Mouse (Mus musculus) heart, adult 2 months (tissue): ENCODE measurements around the gene Teddm3. TPM values are rescaled to one million over a fixed set of nuclear protein-coding genes. Genes with fewer than 3 reads are reported as not detected.
A peak's percentile ranks its signal among the peaks of the same experiment; 100 is the strongest.

ENCODE experiments used
- DNase-seq, 2 experiments: peaks; one replicate each; pipeline ENCODE4 v3.0.0; 2021
- H3K27ac ChIP-seq: fragments of 200-600 bp; 2 replicates; pipeline ENCODE4 v1.8.1; 2022
- H3K27me3 ChIP-seq: fragments of 200-500 bp; 2 replicates; pipeline ENCODE4 v1.6.1; 2012; ENCODE audit warnings: mild to moderate bottlenecking, low read length, inconsistent platforms, mixed read lengths; ENCODE audit not compliant: control insufficient read depth, insufficient read depth
- H3K36me3 ChIP-seq: fragments of 200-500 bp; 2 replicates; pipeline ENCODE4 v1.6.1; 2012; ENCODE audit warnings: low read length, inconsistent platforms; ENCODE audit not compliant: control insufficient read depth, insufficient read depth
- H3K4me1 ChIP-seq: fragments of 200-500 bp; 2 replicates; pipeline ENCODE4 v1.6.1; 2011; ENCODE audit warnings: low read length; ENCODE audit not compliant: control insufficient read depth, insufficient read depth
- H3K4me3 ChIP-seq: fragments of 200-600 bp; 2 replicates; pipeline ENCODE4 v1.8.1; 2022
- H3K79me2 ChIP-seq: fragments of 200-500 bp; replicated peaks from 2 replicates; pipeline ENCODE4 v1.6.1; 2012; ENCODE audit warnings: mild to moderate bottlenecking, inconsistent platforms, low read length, moderate library complexity, mixed read lengths; ENCODE audit not compliant: control insufficient read depth, insufficient read depth
- H3K9ac ChIP-seq: fragments of 200-500 bp; 2 replicates; pipeline ENCODE4 v1.6.1; 2012; ENCODE audit warnings: low read depth, mild to moderate bottlenecking, control low read depth, inconsistent platforms, low read length, mixed read lengths
- CTCF ChIP-seq: fragments of 200-600 bp; IDR thresholded peaks from 2 replicates; pipeline ENCODE4 v1.8.1; 2022; ENCODE audit warnings: antibody characterized with exemption, mild to moderate bottlenecking, moderate library complexity
- EP300 ChIP-seq: fragments of 200-500 bp; IDR thresholded peaks from 2 replicates; pipeline ENCODE4 v1.6.1; 2011; ENCODE audit warnings: low read depth, low read length, control low read depth; ENCODE audit not compliant: insufficient read depth
- POLR2A ChIP-seq: fragments of 200-500 bp; IDR thresholded peaks from 2 replicates; pipeline ENCODE4 v1.6.1; 2011; ENCODE audit warnings: mild to moderate bottlenecking, low read depth, low read length, control low read depth; ENCODE audit not compliant: insufficient read depth
- WGBS: fragments of 180-500 bp; shearing (Covaris S2); methylation state at CpG from one replicate; pipeline ENCODE4 v1.1.7; 2018; 5-methylcytosine and 5-hydroxymethylcytosine counted together
- intact Hi-C: fragments of 180-260 bp; cut with DNase I; formaldehyde crosslinking; loops from one replicate; pipeline ENCODE4 v1.15.1; 2025
- polyA plus RNA-seq: library from polyadenylated mRNA; depleted of rRNA; stranded (reverse); fragments of >200 nt; gene quantifications from 2 replicates; pipeline ENCODE4 v1.2.3, GENCODE M21; 2012
- total RNA-seq, 2 experiments: library from RNA; stranded (reverse); gene quantifications; 2 replicates each; pipeline ENCODE4 v1.2.3; 2021

Teddm3 gene
- total and polyA plus RNA-seq, 3 experiments, result not detected

DNA sequence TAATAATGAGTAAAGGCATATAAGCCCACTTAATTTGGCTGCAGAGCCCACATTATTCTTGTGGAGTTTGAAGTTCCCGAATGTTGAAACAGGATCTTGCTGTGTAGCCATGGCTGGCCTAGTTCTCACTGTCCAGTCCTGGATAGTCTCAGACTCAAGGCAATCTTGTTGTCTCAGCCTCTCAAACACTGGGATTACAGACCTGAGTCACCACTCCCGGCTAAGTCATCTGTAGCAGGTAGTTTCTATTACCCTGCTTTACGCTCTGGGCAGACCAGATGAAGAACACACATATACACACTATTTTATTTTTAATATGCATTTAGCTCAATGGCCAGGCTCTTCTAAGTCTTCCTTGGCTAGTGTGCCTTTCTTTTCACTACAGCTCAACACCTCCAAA, 42.8 kb upstream of the Teddm3 start:
- H3K79me2 ChIP-seq, result no peaks in the 10 kb centered on the region
- no peaks in the 10 kb centered on the region for H3K4me1 ChIP-seq
- WGBS, result 93% methylated on average over 3 of the region's 3 CpGs
- intact Hi-C loops, result no loop called here
- H3K4me3 ChIP-seq, result no peak overlapping the region
- H3K9ac ChIP-seq, result no peak overlapping the region
- DNase-seq, result no peak
- H3K27me3 ChIP-seq, result no peaks in the 10 kb centered on the region
- no peak for TF ChIP-seq CTCF
- no peak for TF ChIP-seq EP300
- TF ChIP-seq POLR2A, result no peak
- no peaks in the 10 kb centered on the region for H3K36me3 ChIP-seq
- H3K27ac ChIP-seq, result no peak overlapping the region

DNA sequence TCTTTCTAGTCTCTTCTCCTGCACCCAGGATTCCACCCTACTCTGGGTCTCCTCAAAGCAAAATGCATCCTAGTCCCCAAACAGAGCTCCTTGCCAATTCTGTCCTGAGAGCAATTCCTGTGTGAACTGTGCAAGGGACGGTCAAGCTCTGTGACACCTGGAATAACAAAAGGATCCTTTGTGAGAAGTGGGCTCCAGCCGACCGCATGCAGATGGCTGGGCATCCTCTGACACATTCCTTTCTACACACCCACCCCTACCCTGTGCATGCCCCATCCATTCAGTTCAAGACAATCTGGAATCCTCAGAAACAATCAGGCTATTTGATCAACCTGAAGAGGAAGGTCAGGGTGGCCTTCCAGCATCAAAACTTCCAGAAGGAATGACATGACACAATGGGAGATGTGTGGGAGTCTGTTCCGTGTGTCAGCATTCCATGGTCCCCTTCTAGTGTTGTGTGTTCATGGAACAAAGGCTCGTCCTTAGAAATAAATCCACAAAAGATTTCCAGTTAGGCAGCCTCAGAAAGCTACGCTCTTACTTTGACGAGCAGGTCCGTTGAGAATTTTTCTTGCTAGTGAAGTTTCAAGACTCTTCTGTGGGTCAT, 41.6 kb upstream of the Teddm3 start:
- no peak overlapping the region for H3K9ac ChIP-seq
- no peak overlapping the region for H3K4me3 ChIP-seq
- H3K27me3 ChIP-seq, result no peaks in the 10 kb centered on the region
- H3K4me1 ChIP-seq, result no peaks in the 10 kb centered on the region
- no peak for DNase-seq
- H3K79me2 ChIP-seq, result no peaks in the 10 kb centered on the region
- no peak overlapping the region for H3K27ac ChIP-seq
- WGBS, result 64% methylated on average over 8 of the region's 8 CpGs
- intact Hi-C loops, result no loop called here
- no peaks in the 10 kb centered on the region for H3K36me3 ChIP-seq
- TF ChIP-seq CTCF (no peak), EP300 (no peak), POLR2A (no peak)

DNA sequence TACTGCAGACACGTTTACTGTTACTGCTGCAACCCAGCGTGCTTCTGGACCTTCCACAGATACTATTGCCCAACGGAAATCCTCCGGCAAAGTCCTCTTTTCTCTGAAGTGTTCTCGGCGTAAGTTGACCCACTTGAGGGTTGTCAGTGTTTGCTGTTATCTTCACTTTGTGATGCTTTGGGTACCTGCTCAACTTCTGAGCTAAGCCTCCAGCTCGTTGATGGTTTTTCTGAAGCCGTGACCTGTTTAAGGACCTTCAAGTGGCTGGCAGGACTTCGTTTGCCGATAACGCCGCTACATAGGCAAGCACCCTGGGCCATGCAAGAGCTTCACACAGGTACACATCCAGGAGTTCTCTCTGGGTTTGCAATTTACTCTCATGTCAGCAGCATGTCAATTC, 40.4 kb upstream of the Teddm3 start:
- H3K36me3 ChIP-seq, result no peaks in the 10 kb centered on the region
- H3K27ac ChIP-seq, result no peak overlapping the region
- no peaks in the 10 kb centered on the region for H3K4me1 ChIP-seq
- TF ChIP-seq EP300, result no peak
- no peak for TF ChIP-seq POLR2A
- TF ChIP-seq CTCF, result no peak
- no peaks in the 10 kb centered on the region for H3K79me2 ChIP-seq
- WGBS, result 59% methylated on average over 12 of the region's 12 CpGs
- H3K9ac ChIP-seq, result no peak overlapping the region
- no peaks in the 10 kb centered on the region for H3K27me3 ChIP-seq
- no peak overlapping the region for H3K4me3 ChIP-seq
- DNase-seq, result no peak
- intact Hi-C loops, result loop anchor here (5.0 kb wide), 1 partner anchor 282 kb away; no protein-coding TSS in a partner anchor

DNA sequence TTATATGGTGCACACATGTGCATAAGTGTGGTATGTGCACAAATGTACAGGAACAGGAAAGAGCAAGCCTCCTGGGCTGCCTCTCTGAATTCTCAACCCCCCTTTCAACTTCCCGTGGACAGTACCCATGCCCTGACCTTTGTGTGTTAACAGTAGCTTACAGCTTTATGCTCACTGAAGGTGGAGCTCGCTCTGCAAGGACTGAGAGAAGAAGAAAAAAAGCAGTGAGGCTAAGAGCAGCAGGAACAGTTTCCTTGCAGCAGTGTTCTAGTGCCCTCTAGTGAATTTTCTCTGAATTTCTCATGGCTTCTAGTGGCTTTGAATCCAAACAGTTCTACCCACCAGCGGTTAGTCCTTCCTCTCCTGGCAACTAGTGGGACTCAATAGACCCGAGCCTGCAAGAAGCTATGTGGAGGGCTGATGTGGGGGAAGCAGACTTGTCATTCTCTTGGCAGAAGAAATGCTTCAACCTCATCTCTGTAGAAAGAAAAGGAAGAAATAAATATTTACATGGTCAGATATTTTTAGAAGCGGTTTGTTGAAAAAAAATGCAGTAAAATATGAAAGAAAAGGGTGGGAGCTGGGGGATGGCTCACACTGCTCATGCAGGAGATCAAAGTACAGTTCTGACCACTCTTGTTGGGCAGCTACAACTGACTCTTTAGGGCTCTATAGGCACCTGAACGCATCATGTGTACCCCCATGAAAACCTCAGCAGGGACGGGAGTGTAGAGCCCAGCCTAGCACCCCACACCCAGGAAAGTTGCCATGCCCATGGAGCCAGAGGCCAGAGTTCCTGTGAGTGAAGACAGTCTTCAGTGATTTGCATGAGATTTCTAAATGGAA, 38.9 kb upstream of the Teddm3 start:
- no peak overlapping the region for H3K9ac ChIP-seq
- H3K4me1 ChIP-seq, result peaks cover under 1% of the 10 kb centered on the region; the same call in 1 of the 2 replicates
- intact Hi-C loops, result loop anchor here (1.0 to 5.0 kb wide), 2 partner anchors 280 to 388 kb away; no protein-coding TSS in a partner anchor
- no peak overlapping the region for H3K4me3 ChIP-seq
- TF ChIP-seq EP300, result no peak
- TF ChIP-seq CTCF, result peak; percentile 95
- TF ChIP-seq POLR2A, result no peak
- H3K27me3 ChIP-seq, result no peaks in the 10 kb centered on the region
- no peak for DNase-seq
- no peak overlapping the region for H3K27ac ChIP-seq
- 37% methylated on average over 7 of the region's 7 CpGs for WGBS
- peaks cover 2% of the 10 kb centered on the region; the same call in 1 of the 2 replicates for H3K36me3 ChIP-seq
- H3K79me2 ChIP-seq, result no peaks in the 10 kb centered on the region

DNA sequence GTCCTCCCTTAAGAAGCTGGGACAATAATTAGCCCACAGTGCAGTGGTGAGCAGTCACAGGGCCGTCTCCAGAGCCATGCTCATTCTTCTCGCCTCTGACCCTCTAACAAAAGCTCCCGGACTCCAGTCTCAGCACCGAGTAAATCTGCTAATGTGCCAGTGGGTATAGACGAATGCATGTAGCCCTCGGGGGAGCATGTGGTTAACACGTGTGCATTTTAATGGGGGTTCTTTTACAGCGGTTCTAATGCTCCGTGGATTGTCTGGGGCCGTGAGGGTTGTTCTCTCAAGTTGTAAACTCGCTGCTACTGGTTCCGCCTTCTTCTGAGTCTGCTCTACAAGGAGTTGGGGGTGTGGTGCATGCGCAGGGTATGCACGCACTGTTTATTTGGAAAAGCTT, 37.8 kb upstream of the Teddm3 start:
- no peaks in the 10 kb centered on the region for H3K27me3 ChIP-seq
- peaks cover 2% of the 10 kb centered on the region; the same call in 1 of the 2 replicates for H3K36me3 ChIP-seq
- H3K79me2 ChIP-seq, result no peaks in the 10 kb centered on the region
- H3K9ac ChIP-seq, result no peak overlapping the region
- no peak for DNase-seq
- intact Hi-C loops, result loop anchor here (5.0 kb wide), 1 partner anchor 279 kb away; no protein-coding TSS in a partner anchor
- H3K4me1 ChIP-seq, result peaks cover 2% of the 10 kb centered on the region; the same call in 1 of the 2 replicates
- no peak overlapping the region for H3K27ac ChIP-seq
- H3K4me3 ChIP-seq, result no peak overlapping the region
- TF ChIP-seq POLR2A (no peak), CTCF (no peak), EP300 (no peak)
- 88% methylated on average over 14 of the region's 14 CpGs for WGBS
